Mouse (Mus musculus) liver, embryonic 16.5 days (tissue): ENCODE measurements around the gene Neu3. TPM values are rescaled to one million over a fixed set of nuclear protein-coding genes. Genes with fewer than 3 reads are reported as not detected.

Experiments used
- ATAC-seq: fragments of 200-750 bp; cut with Nextera tagmentation; 2 replicates; pipeline ENCODE4 v1.8.0; 2017; ENCODE audit warnings: low read depth, mild to moderate bottlenecking, moderate number of reproducible peaks, moderate library complexity
- H3K27ac ChIP-seq: fragments of 300-500 bp; sonication (generic); 2 replicates; pipeline ENCODE4 v1.5.1; 2014; ENCODE audit warnings: mild to moderate bottlenecking, low read length
- H3K27me3 ChIP-seq: fragments of 300-500 bp; sonication (generic); 2 replicates; pipeline ENCODE4 v1.6.1; 2014; ENCODE audit warnings: low read depth, low read length, mixed read lengths; ENCODE audit not compliant: control insufficient read depth, insufficient read depth
- H3K36me3 ChIP-seq: fragments of 300-500 bp; sonication (generic); 2 replicates; pipeline ENCODE4 v1.6.1; 2014; ENCODE audit warnings: mild to moderate bottlenecking; ENCODE audit not compliant: control insufficient read depth, insufficient read depth
- H3K4me1 ChIP-seq: fragments of 300-500 bp; sonication (generic); 2 replicates; pipeline ENCODE4 v1.6.1; 2014; ENCODE audit warnings: low read depth, low read length, mixed read lengths; ENCODE audit not compliant: control insufficient read depth
- H3K4me2 ChIP-seq: fragments of 300-500 bp; sonication (generic); 2 replicates; pipeline ENCODE4 v1.6.1; 2014; ENCODE audit warnings: low read depth, low read length, mixed read lengths
- H3K4me3 ChIP-seq: fragments of 300-500 bp; sonication (generic); 2 replicates; pipeline ENCODE4 v1.5.1; 2014; ENCODE audit warnings: low read depth, mild to moderate bottlenecking, low read length
- H3K9ac ChIP-seq: fragments of 300-500 bp; sonication (generic); 2 replicates; pipeline ENCODE4 v1.6.1; 2014; ENCODE audit warnings: low read depth, low read length
- H3K9me3 ChIP-seq: fragments of 300-500 bp; sonication (generic); replicated peaks from 2 replicates; pipeline ENCODE4 v1.6.1; 2016; ENCODE audit warnings: low read length; ENCODE audit not compliant: control insufficient read depth
- WGBS: fragments of 180-500 bp; shearing (Covaris S2); extraction: QIAGEN DNeasy Blood & Tissue Kit; methylation state at CpG from one replicate; pipeline ENCODE4 v1.1.7; 2014; ENCODE audit not compliant: insufficient replicate concordance; 5-methylcytosine and 5-hydroxymethylcytosine counted together
- polyA plus RNA-seq: library from polyadenylated mRNA; unstranded; fragments of >200 nt; fragmentation: Nextera tagmentation; extraction: Ambion mirVana; gene quantifications from 2 replicates; pipeline ENCODE4 v1.2.1, GENCODE M21; 2015

Neu3 gene
- polyA plus RNA-seq, 1 experiment from 2014 or later = 5.1 TPM

DNA sequence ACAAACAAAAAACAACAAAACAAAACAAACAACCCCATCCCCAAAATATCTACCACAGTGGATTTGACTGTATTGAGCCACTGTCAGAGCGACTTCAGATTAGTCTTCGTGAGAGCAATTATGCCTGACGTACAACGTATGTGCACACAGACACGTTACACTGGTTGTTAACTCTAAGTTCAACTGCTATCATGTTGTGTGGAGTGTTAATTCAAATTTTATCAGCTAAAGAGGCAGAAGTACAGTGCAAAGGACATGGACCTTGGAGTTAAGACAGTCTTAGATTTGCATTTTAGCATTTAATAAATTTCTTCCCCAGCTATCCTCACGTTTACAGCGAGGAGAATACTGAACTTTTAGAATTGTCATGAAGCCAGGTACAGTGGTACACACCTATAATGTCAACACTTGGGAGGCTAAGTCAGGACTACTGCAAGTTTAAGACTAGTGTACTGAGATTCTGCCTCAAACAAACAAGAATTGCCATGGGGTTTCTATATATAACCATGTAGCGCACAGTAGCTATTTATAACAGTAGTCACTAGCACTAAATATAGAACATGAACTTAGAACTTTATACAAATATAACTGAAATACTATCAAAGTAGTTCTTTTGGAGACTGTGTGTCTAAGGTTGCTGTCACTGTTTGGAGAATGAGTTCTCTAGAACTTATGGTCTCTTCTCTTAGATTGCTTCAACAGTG is 17.5 kb upstream of the Neu3 start:
- no peak overlapping the region for H3K4me2 ChIP-seq
- H3K27me3 ChIP-seq = no peaks in the 10 kb centered on the region
- H3K4me1 ChIP-seq = no peaks in the 10 kb centered on the region; the same call in 1 of the 2 replicates
- H3K4me3 ChIP-seq = no peak overlapping the region
- 93% methylated on average over 8 of the region's 8 CpGs for WGBS
- H3K9me3 ChIP-seq = no peaks in the 10 kb centered on the region
- H3K36me3 ChIP-seq = peaks cover 51% of the 10 kb centered on the region
- no peak for ATAC-seq
- H3K9ac ChIP-seq = no peak overlapping the region
- no peak overlapping the region for H3K27ac ChIP-seq

DNA sequence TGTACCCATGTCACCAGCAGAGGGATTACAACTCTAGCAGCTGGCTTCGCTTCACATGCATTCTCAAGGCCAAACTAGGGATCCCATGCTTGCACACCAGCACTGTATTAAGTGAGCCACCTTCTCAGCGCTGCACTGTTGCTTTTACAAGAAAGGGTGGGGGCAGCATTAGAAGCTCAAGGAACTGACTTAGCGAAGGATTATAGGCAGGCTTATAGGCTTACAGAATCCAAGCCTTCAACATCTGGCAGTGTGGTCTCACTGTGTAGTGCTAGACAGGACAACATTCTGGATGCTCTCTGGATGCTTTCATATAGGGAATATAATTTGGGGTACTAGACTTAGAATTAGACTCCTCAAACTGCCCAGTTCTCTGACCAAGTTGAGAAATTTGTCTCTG is 10.0 kb upstream of the Neu3 start:
- H3K9ac ChIP-seq = no peak overlapping the region
- H3K4me3 ChIP-seq = no peak overlapping the region
- WGBS = 84% methylated on average over 3 of the region's 3 CpGs
- peak overlapping the region; percentile 35; the same call in 1 of the 2 replicates for H3K27ac ChIP-seq
- peaks cover 8% of the 10 kb centered on the region for H3K4me1 ChIP-seq
- H3K36me3 ChIP-seq = peaks cover 34% of the 10 kb centered on the region
- H3K27me3 ChIP-seq = no peaks in the 10 kb centered on the region
- H3K9me3 ChIP-seq = no peaks in the 10 kb centered on the region
- H3K4me2 ChIP-seq = no peak overlapping the region
- ATAC-seq = no peak

- H3K9me3 ChIP-seq = no peaks in the 10 kb centered on the region
- WGBS = 53% methylated on average over 6 of the region's 6 CpGs
- peaks cover 8% of the 10 kb centered on the region for H3K4me1 ChIP-seq
- H3K27me3 ChIP-seq = no peaks in the 10 kb centered on the region
- peaks cover 27% of the 10 kb centered on the region for H3K36me3 ChIP-seq
- H3K4me3 ChIP-seq = no peak overlapping the region
- H3K9ac ChIP-seq = no peak overlapping the region
- H3K27ac ChIP-seq = peak overlapping the region; percentile 35; the same call in 1 of the 2 replicates
- no peak overlapping the region for H3K4me2 ChIP-seq
- ATAC-seq = peak; percentile 94
Observed at GRCm38 (mm10) chr7:99837358-99838071, 9.3 kb upstream of the Neu3 start.

GRCm38 (mm10) chr7:99836781-99837180 is 8.6 kb upstream of the Neu3 start:
- Histone ChIP-seq H3K4me3 (no peak overlapping the region), H3K36me3 (peaks cover 21% of the 10 kb centered on the region), H3K9me3 (no peaks in the 10 kb centered on the region), H3K27me3 (no peaks in the 10 kb centered on the region), H3K4me2 (no peak overlapping the region), H3K9ac (no peak overlapping the region), H3K27ac (no peak overlapping the region), H3K4me1 (peaks cover 8% of the 10 kb centered on the region)
- no peak for ATAC-seq
- WGBS = 57% methylated on average over 4 of the region's 4 CpGs

GRCm38 (mm10) chr7:99834314-99834853 is 6.2 kb upstream of the Neu3 start:
- no peaks in the 10 kb centered on the region for H3K27me3 ChIP-seq
- H3K27ac ChIP-seq = no peak overlapping the region
- WGBS = 78% methylated on average over 5 of the region's 5 CpGs
- H3K4me2 ChIP-seq = no peak overlapping the region
- ATAC-seq = no peak
- H3K9ac ChIP-seq = no peak overlapping the region
- H3K9me3 ChIP-seq = no peaks in the 10 kb centered on the region
- H3K36me3 ChIP-seq = peaks cover 11% of the 10 kb centered on the region
- peaks cover 6% of the 10 kb centered on the region for H3K4me1 ChIP-seq
- H3K4me3 ChIP-seq = no peak overlapping the region

DNA sequence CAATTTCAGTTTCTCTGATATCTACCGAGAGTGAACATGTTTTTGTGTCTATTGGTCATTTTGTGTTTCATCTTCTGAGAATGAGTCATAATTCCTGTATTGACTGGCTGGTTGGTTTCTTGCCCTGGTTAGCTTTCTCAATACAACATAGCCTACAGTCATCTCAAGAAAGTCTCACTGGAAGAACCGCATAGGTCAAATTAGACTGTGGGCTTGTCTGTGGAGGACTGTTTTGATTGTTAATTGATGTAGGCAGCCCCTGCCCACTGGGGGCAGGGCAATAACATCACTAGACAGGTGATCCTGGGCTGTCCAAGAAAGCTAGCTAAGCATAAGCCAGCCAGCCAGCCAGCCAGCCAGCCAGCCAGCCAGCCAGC is 5.6 kb upstream of the Neu3 start:
- Histone ChIP-seq H3K27ac (no peak overlapping the region), H3K27me3 (no peaks in the 10 kb centered on the region), H3K4me3 (no peak overlapping the region), H3K36me3 (peaks cover 7% of the 10 kb centered on the region), H3K4me1 (peaks cover 6% of the 10 kb centered on the region), H3K9ac (no peak overlapping the region), H3K9me3 (no peaks in the 10 kb centered on the region), H3K4me2 (no peak overlapping the region)
- WGBS = 74% methylated on average over 2 of the region's 2 CpGs
- ATAC-seq = no peak

DNA sequence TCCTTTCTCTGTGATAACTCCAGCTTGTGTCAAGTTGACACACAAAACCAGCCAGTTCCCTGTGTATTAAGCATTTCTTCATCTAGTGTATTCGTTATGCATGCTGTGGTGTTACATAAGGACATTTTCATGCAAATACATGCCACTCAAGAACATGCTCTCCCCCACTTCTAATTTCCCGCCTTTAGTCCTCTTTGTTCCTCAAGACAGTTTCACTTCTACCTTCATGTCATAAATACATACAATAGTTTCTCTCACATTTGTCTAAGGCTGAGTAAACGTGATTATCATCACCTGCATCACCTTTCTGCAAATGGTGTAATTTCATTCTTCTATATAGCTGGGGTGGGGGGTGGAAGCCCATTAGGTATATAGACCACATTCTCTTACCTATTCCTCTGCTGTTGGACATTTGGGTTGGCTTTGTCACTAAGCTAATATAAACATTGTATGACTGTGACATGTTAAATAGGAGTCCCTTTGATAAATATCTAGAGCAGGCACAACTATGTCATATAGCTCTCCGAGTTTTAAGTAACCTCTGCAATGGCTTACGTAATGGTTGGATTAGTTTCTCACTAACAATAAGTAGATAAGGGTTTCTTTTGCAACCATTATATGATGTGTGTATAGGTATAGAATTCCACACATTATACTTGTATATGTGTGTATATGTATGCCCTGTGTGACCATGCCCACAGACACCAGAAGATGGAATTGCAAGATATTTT is 5.1 kb upstream of the Neu3 start:
- WGBS = 65% methylated on average over 5 of the region's 5 CpGs
- Histone ChIP-seq H3K4me2 (no peak overlapping the region), H3K4me1 (peaks cover 8% of the 10 kb centered on the region), H3K9me3 (no peaks in the 10 kb centered on the region), H3K27me3 (no peaks in the 10 kb centered on the region), H3K27ac (no peak overlapping the region), H3K4me3 (no peak overlapping the region), H3K36me3 (peaks cover 3% of the 10 kb centered on the region), H3K9ac (no peak overlapping the region)
- ATAC-seq = no peak

DNA sequence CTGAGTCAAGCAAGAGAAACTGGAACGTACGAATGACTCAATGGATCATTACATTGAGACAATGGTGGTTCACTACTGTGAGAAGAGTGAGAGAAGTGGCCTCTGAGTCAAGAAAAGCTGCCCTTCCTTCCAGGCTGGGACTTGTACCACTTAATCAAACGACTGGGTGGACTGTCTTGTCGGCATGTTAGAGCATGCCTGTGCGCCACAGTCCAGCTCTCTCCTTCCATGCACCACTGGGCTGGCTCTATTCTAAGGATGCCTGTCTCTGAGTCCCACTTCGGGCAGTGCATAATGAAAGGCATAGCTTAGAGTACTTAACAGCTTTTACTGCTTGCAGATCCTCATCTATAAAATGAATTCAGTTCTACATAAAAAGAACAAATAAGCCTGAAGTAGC is 2.1 kb downstream of the Neu3 start:
- peak overlapping the region; percentile 29; the same call in 1 of the 2 replicates for H3K9ac ChIP-seq
- no peaks in the 10 kb centered on the region for H3K9me3 ChIP-seq
- H3K4me1 ChIP-seq = peaks cover 50% of the 10 kb centered on the region
- H3K27ac ChIP-seq = peak overlapping the region; percentile 96; the same call in 1 of the 2 replicates
- WGBS = 63% methylated on average over 6 of the region's 6 CpGs
- peak overlapping the region; percentile 77 for H3K4me2 ChIP-seq
- peaks cover 5% of the 10 kb centered on the region for H3K36me3 ChIP-seq
- no peaks in the 10 kb centered on the region for H3K27me3 ChIP-seq
- H3K4me3 ChIP-seq = peak overlapping the region; percentile 59
- ATAC-seq = no peak
